In the genomic region with DNA sequence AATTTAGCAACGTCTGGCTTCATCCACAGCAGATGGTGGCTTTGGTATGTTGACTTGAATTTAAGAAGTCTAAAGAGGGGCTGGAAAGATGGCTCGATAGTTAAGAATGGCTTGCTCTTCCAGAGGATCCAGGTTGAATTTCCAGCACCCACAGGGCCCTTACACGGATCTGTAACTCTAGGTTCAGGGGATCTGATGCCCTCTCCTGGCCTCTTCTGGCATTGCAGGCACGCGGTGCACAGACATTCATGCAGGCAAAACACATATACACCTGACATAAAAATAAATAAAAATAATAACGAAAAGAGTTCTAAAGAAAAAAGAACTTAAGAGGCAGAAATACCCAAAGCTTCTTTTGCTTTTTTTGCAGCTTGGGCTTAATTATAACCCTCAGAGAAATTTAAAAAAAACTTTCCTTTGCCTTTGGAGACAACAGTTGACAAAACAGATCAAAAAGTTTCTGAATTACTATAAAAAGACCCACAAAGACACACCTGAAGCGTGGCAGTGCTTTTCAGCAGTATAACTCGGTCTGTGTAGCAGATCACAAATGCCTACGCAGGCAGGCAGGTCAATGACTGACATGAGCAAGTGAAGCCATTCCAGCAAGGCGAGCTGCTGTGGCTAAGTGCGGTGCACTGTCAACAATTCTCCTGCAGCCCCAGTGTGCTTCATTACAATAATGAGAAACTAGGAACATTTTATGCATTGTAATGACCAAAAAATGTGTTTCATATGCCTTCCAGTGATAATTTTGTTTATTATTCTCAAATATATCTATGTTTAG, we compare ENCODE assay signal across 13 mouse cellular contexts.
DNase-seq lines count a peak whose midpoint lies in the region; ATAC-seq and TF ChIP-seq lines count a peak whose summit lies in the region.
"Had no signal": no experiment of that assay in that cellular context is flagged by ENCODE, and none has a peak within 500 bp of the region (broad histone marks: within the 10 kb centered on the region; RNA-seq: fewer than 3 reads in every experiment).

No protein-coding gene starts in this region.

- H3K9ac ChIP-seq in heart, embryonic 11.5 days (ENCODE audit: low read depth, low read length) = no peak overlapping the region
- H3K9ac ChIP-seq in lung, postnatal 0 days (replicated peaks; ENCODE audit: low read depth) = no peak overlapping the region
- no peak overlapping the region; the same call in 1 of the 2 replicates for H3K9ac ChIP-seq in liver, embryonic 16.5 days (ENCODE audit: low read depth, low read length)

- H3K27me3 ChIP-seq in heart, embryonic 11.5 days (ENCODE audit: control insufficient read depth, insufficient read depth, low read length) = no peaks in the 10 kb centered on the region
- H3K27me3 ChIP-seq in lung, postnatal 0 days (replicated peaks; ENCODE audit: insufficient read depth, low read length) = no peaks in the 10 kb centered on the region
- no peaks in the 10 kb centered on the region for H3K27me3 ChIP-seq in Patski
- H3K27me3 ChIP-seq in liver, embryonic 16.5 days (ENCODE audit: control insufficient read depth, insufficient read depth, low read depth, low read length) = no peaks in the 10 kb centered on the region
- H3K27me3 ChIP-seq in embryonic facial prominence, embryonic 10.5 days (replicated peaks; ENCODE audit: low read depth, poor library complexity, severe bottlenecking) = no peaks in the 10 kb centered on the region

- peaks cover 5% of the 10 kb centered on the region; the same call in 1 of the 2 replicates for H3K4me1 ChIP-seq in heart, embryonic 11.5 days (ENCODE audit: control insufficient read depth, insufficient read depth, low read length)
- no peaks in the 10 kb centered on the region for H3K4me1 ChIP-seq in lung, postnatal 0 days (ENCODE audit: insufficient read depth, low read depth, low read length)
- peaks cover 39% of the 10 kb centered on the region for H3K4me1 ChIP-seq in liver, embryonic 16.5 days (ENCODE audit: control insufficient read depth, low read depth, low read length)
- H3K4me1 ChIP-seq in embryonic facial prominence, embryonic 10.5 days = no peaks in the 10 kb centered on the region

- no peaks in the 10 kb centered on the region for H3K36me3 ChIP-seq in heart, embryonic 11.5 days (ENCODE audit: control insufficient read depth, insufficient read depth, low read length)
- no peaks in the 10 kb centered on the region for H3K36me3 ChIP-seq in lung, postnatal 0 days (ENCODE audit: insufficient read depth, low read length)
- H3K36me3 ChIP-seq in liver, embryonic 16.5 days (ENCODE audit: control insufficient read depth, insufficient read depth) = no peaks in the 10 kb centered on the region
- H3K36me3 ChIP-seq in embryonic facial prominence, embryonic 10.5 days (replicated peaks) = no peaks in the 10 kb centered on the region
- H3K36me3 ChIP-seq: hindbrain, embryonic 10.5 days had no signal

- in situ Hi-C loops in Patski (cut with MboI; ENCODE audit: low pct_unique_long_range_greater_than_20kb) = loop anchor here (5.0 kb wide), 1 partner anchor 81 kb away; no protein-coding TSS in a partner anchor

- 84% methylated on average over 11 of the region's 11 CpGs for WGBS in heart, embryonic 11.5 days (ENCODE audit: insufficient replicate concordance)
- 84% methylated on average over 11 of the region's 11 CpGs for WGBS in lung, postnatal 0 days
- WGBS in liver, embryonic 16.5 days (ENCODE audit: insufficient replicate concordance) = 79% methylated on average over 11 of the region's 11 CpGs
- WGBS in embryonic facial prominence, embryonic 10.5 days = 82% methylated on average over 11 of the region's 11 CpGs

- DNase-seq in heart, adult 11 months = peak; percentile 73
- DNase-seq in lung, postnatal 0 days (ENCODE audit: low spot score) = no peak
- DNase-seq in lung, postnatal 14 days = no peak
- DNase-seq in Patski (ENCODE audit: low read depth, low spot score) = no peak
- DNase-seq in embryonic facial prominence, embryonic 10.5 days (ENCODE audit: low spot score) = no peak
- DNase-seq in left cerebral cortex, adult 8-10 months (ENCODE audit: low spot score in 2 of 2) = no peak
- DNase-seq: adrenal gland, adult 8-10 months; cerebellum, adult 9-10 months; lung, adult 18-20 months had no signal

- no peak overlapping the region for H3K27ac ChIP-seq in heart, embryonic 11.5 days (ENCODE audit: low read depth, low read length)
- no peak overlapping the region for H3K27ac ChIP-seq in lung, postnatal 0 days (ENCODE audit: low read length)
- H3K27ac ChIP-seq in liver, embryonic 16.5 days (ENCODE audit: low read length) = peak overlapping the region; percentile 98
- H3K27ac ChIP-seq in embryonic facial prominence, embryonic 10.5 days (replicated peaks) = no peak overlapping the region
- H3K27ac ChIP-seq: hindbrain, embryonic 10.5 days had no signal

- H3K4me3 ChIP-seq in heart, embryonic 11.5 days (ENCODE audit: low read depth, low read length) = no peak overlapping the region
- H3K4me3 ChIP-seq in lung, postnatal 0 days (ENCODE audit: low read depth, low read length) = no peak overlapping the region
- no peak overlapping the region for H3K4me3 ChIP-seq in liver, embryonic 16.5 days (ENCODE audit: low read depth, low read length)
- H3K4me3 ChIP-seq in embryonic facial prominence, embryonic 10.5 days = no peak overlapping the region
- H3K4me3 ChIP-seq: hindbrain, embryonic 10.5 days had no signal

- no peak for TF ChIP-seq EP300 in lung, postnatal 0 days (IDR thresholded peaks at IDR 0.05)

- ATAC-seq in heart, embryonic 11.5 days (replicated peaks; ENCODE audit: insufficient number of reproducible peaks, low FRiP score, low TSS enrichment) = no peak
- ATAC-seq in lung, postnatal 0 days = no peak
- ATAC-seq in Patski = no peak
- no peak for ATAC-seq in liver, embryonic 16.5 days (ENCODE audit: low read depth)
- ATAC-seq: midbrain, embryonic 16.5 days had no signal

- CTCF ChIA-PET in Patski (lab: Charles Lee) = no interaction called here

- TF ChIP-seq CTCF in lung, postnatal 0 days (IDR thresholded peaks at IDR 0.05) = peak; percentile 47
- peak; percentile 59 for TF ChIP-seq CTCF in Patski (IDR thresholded peaks at IDR 0.05)

- no peak overlapping the region for H3K4me2 ChIP-seq in heart, embryonic 11.5 days
- H3K4me2 ChIP-seq in lung, postnatal 0 days (replicated peaks; ENCODE audit: low read depth, low read length) = no peak overlapping the region
- no peak overlapping the region for H3K4me2 ChIP-seq in liver, embryonic 16.5 days (ENCODE audit: low read depth, low read length)

- H3K9me3 ChIP-seq in heart, embryonic 11.5 days (replicated peaks; ENCODE audit: control insufficient read depth, low read length) = no peaks in the 10 kb centered on the region
- no peaks in the 10 kb centered on the region for H3K9me3 ChIP-seq in lung, postnatal 0 days (ENCODE audit: low read length)
- H3K9me3 ChIP-seq in liver, embryonic 16.5 days (replicated peaks; ENCODE audit: control insufficient read depth, low read length) = peaks cover 4% of the 10 kb centered on the region
- H3K9me3 ChIP-seq in embryonic facial prominence, embryonic 10.5 days = no peaks in the 10 kb centered on the region

- POLR2A ChIA-PET in Patski (lab: Charles Lee) = no interaction called here
